Mouse (Mus musculus) testis, adult 2 months (tissue): ENCODE data around the gene D330020A13Rik.

Source experiments
- CTCF ChIP-seq: fragments of 200-500 bp; IDR thresholded peaks from 2 replicates; pipeline ENCODE4 v1.5.1; 2012; ENCODE audit warnings: low read depth, mild to moderate bottlenecking, inconsistent platforms, low read length, moderate library complexity; ENCODE audit not compliant: control insufficient read depth, insufficient read depth, insufficient replicate concordance
- POLR2A ChIP-seq: fragments of 200-500 bp; IDR thresholded peaks from 2 replicates; pipeline ENCODE4 v1.6.1; 2012; ENCODE audit warnings: low read depth, mild to moderate bottlenecking, inconsistent platforms, low read length, moderate library complexity; ENCODE audit not compliant: control insufficient read depth

DNA sequence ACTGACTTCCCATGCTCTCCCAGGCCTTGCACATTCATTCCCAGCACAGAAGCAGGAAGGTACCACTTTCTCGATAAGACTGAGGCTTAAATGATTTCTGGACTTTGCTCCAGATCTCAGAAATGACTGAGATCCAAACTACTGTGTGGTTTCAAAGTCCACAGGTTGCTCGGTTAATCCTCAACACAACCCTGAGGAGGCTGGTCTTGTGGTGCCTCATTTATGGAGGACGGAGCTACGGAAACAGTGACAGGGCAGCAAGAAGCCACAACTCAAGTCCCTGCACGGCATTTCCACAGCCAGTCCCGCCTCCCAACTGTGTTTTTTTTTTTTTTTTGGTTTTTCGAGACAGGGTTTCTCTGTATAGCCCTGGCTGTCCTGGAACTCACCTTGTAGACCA is 43.2 kb upstream of the D330020A13Rik start:
- TF ChIP-seq CTCF = no peak
- TF ChIP-seq POLR2A = no peak
